Mouse (Mus musculus) lung, postnatal 25 days (tissue): ENCODE measurements around the gene Zkscan14.
A peak's percentile ranks its signal among the peaks of the same experiment; 100 is the strongest.

Experiments used
- DNase-seq: peaks from one replicate; pipeline ENCODE4 v3.0.0; 2022; ENCODE audit warnings: low spot score

The Zkscan14 gene

DNA sequence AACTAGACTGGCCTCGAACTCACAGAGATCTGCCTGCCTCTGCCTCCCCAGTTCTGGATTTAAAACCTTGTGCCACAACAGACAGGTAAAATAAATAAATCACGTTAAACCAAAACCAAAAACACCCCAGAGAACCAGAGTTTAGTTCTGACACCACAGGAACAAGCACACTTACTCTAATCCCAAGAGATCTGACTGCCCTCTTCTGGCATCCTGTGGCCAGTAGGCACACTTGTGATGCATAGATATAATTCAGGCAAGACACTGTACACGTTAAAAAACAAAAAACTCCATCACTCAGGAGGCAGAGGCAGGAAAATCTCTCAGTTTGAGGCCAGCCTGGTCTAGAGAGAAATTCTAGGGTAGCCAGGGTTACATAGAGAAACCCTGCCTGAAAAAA, 778 bp upstream of the Zkscan14 start:
- DNase-seq = no peak

DNA sequence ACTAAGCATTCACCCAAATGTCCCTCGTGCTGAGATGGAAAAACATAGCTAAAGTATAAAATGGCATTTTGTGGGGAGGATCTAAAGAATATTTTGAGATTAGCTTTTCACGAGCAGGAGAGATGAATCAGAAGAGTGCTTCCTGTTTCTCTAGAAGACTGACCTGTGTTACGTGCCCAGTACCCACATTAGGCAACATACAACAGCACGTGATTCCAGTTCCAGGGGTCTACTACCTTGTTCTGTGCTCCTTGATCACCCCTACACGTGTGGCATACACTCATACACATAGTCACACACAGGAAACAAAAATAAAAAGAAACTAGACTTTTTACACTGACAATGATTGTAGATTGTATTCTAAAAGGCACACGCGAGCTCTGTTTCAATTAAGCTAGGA, 1.3 kb downstream of the Zkscan14 start:
- DNase-seq = no peak

DNA sequence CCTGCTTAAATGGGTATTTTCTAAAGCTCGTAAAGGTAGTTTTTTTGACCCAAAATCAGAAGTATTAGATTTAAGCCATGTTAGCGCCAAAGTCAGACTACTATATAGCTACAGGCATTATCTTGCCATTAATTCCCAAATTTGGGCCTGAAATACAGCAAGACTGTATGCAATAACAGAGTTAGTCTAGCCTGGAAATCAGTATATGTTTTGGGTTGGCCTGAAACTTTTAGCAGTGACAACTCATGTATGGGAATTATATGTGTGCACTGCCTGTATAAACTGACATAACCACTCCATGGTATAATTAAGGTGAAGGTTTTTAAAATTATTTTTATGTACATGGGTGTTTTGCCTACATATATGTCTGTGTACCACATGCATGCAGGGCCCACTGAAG, 9.7 kb downstream of the Zkscan14 start, which contains the start of gene Atp5j2:
Gene Atp5j2 (minus strand): TSS at position 101 of the 400 bp plus-strand sequence.
- DNase-seq = no peak

DNA sequence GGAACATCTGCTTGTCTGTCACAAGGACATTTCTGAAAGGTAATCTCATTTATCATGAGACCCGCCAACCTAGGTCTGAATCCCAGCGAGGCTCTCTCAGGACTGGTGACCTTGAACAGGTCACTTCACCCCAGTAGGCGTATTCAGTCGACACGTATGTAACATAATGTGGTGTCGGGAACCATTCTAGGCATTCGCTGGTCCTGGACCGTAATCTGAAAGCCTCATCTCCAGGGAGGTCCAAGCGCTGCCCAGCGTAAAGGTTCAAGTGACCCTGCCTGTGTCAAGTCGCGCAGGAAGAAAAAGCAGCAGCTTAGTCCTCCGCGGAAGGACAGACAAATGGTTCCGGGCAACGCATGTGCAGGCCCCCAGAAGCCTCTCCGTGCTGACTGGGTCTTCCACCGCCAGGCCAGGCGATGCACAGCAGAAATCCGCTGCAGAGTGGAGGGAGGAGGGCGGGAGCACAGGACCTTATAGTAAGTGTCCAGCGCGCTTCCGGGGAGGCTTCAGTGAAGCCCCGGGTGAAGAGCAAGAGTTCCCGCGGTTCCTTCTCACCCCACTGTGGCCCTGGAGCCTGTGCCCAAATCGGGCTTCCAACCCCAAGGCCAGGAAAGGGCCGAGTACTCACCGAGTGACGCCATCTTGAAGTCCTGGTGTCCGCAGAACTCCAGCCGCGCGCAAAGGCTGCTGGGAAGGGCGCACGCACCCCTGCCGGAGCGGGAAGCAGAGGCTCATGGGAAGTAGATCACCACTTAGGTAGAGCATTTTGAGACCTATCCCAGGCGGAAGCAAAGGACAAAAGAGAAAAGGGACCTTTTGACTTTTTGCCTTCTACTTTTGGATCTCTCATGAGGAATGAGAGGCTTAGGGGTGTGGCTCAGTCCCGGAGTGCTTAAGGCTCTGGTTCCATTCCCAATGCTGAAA, 10.5 kb downstream of the Zkscan14 start:
- peak; percentile 92 for DNase-seq

DNA sequence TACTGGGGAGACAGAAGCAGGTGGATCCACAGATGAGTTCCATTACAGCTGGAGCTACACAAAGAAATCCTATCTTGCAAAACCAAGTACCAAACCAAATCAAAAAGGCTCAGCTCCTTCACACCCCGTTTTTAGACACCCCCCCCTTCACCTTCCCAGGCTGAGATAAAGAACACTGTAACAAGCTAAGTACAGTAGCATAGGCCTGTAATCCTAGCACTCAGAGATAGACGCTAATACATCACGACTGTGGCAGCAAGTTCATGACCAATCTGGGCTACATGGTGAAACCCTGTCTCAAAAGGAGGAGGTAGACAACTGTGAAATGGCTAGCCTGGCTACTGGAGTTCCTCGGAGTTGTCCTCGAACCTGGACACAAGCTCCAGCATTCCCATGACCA, 11.3 kb downstream of the Zkscan14 start:
- no peak for DNase-seq

DNA sequence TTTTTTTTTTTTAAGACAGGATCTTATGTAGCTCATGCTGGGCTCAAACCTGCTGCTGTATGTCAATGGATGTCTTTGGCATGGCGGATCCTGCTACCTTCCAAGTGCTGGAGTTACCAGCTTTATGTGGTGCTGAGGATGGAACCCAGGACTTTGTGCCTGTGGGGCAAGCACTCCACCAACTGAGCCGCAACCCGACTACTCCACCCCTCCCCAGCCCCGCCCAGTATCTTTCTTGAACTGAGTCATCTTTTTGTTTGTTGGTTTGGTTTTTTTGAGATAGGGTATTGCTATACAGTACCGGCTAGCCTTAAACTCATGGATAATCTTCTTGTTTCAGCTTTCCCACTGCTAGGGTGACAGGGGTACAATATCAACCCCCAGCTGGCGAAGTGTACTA, 12.3 kb downstream of the Zkscan14 start:
- no peak for DNase-seq

DNA sequence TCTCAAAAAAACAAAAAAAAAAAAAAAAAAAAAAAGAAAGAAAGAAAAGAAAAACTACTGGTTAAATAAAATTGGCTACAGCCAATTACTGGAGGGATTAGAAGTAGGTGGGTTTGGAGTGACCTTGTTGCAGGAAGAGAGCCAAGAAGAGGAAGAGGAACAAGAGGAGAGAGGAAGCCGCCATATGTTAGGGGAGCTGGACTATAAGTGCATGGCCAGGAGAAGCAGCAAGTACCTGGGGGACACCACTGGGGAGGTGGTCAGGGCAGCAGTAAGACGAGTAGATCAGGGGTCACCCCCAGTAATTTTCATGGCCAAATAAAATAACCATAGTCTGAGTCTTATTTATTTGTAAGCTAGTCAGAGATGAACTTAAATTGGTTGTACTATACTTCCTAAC, 16.4 kb downstream of the Zkscan14 start:
- DNase-seq = no peak

DNA sequence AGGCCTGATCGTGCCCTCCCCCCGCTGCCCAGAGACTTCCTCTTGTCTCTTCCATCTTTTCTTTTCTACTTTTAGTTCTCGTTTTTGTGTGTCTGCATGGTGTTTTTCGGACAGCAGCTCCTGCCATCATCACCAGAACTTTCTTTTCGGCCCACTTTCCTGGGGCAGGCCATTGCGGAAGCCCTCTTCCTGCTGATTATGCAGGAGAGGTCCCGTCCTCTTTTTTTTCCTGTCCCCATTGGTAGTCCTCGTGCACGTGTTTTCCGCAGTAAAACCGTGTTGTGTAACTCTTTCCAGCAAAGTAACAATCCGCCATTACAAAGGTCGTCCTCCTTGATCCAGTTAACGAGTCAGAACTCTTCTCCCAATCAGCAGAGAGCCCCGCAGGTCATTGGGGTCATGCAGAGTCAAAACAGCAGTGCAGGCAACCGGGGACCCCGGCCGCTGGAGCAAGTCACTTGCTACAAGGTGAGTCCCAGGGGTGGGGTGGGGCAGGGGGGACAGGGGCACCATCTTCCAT, 23.1 kb downstream of the Zkscan14 start:
- peak; percentile 14 for DNase-seq

DNA sequence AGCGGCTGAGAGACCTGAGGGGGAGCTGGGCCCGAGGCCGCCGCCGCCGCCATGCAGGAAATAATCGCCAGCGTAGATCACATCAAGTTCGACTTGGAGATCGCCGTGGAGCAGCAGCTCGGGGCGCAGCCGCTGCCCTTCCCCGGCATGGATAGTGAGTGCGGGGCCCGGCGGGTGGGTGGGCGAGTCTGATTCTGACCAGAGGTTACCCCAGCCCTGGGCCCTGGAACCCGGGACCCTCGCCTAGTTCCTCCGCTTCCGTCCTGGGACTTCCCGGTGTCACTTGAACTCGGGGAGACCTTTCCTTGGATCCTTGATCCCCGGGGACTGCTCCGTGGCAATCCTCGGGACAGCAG, 34.4 kb downstream of the Zkscan14 start:
- no peak for DNase-seq

DNA sequence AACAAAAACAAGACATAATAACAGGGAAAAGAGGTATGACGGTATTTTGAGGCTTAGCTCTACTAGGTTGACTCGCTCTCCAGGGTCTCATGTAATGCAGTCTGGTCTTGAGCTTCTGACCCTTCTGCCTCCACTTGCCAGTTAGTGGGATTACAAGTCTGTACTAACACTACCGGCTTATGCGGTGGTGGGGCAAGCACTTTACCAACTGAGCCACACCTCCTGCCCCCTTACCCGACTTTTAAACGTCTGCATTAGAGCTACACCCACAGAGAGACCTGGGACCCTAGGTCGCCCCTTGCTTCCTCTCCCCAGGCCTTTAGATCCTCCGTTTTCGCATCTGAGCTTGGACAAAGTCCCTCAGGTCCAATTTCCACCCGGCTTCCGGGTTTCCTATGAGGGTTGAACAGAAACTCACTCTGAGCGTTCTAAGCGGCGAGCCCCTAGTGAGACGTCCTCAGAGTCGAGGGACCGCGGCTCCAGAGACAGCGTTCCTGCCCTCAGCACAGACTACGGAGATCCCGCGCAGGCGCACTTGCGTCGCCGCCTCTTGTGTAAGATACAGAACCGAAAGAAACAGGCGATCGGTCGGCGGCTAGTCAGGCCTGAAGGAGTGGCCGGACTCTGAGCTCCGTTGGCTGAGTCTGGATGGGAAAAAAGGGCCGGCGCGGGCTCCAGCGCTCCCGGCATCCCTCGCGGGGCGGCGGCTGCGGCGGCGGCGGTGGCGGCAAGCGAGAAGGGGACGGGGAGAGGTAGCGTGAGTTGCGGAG, 34.9 kb downstream of the Zkscan14 start, which contains the start of the genes Ptcd1 and Cpsf4:
Gene Ptcd1 (minus strand): TSS at position 573 of the 770 bp plus-strand sequence.
Gene Cpsf4 (plus strand): TSS at position 678 of the 770 bp plus-strand sequence.
- DNase-seq = peak; percentile 99

DNA sequence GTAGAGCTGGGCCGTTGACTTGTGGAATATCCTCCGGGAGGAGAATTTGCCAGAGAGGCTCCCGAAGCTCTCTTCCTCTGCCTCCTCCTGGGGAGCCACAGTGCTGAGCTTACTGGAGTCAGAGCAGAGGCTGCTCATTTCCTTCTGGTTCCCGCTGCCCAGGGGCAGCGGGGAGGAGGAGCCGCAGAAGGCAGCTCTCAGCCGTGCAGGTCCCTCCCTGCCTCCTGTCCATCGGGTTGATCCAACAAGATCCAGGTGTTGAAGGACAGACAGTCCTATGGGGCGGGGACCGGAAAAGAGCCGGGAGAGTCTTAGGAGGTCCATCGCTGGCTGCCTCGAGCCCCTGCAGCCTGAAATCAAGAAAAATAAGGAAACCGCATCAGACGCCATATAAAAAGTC, 36.5 kb downstream of the Zkscan14 start:
- DNase-seq = no peak

DNA sequence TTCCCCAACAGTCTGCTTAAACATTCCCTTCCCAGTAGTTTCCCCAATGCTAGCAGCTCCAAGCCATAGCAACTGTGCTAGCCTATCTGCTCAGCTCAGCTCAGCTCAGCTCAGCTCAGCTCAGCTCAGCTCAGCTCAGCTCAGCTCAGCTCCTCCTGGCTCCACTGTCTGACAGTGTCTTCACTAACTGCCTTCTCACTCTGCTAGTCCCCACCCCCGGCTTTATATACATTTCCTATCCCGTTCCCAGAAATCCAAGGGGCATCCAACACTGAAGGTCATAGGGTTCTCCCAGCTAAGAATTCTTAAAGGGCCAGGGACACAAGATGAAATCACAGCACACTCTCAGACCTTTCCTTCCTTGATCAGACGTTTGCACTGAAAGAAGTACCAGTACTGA, 37.0 kb downstream of the Zkscan14 start:
- no peak for DNase-seq

DNA sequence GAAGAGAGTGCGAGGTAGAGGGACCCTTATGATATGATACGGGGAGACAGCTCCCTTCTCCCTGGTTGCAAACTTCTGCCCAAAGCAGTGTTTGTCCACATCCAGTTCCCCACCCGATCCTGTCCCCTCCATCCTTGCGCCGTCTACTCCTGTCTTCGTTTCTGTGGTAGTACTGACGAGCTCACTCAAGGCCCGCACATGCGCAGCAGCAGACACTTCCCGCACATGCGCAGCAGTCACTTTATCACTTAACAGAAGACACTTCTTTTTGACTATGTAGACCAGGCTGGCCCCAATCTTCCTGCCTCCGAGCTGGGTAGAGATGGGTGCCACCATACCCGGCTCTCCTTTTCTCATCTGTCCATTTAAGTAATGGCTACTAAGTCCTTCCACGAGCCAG, 40.3 kb downstream of the Zkscan14 start:
- DNase-seq = no peak

DNA sequence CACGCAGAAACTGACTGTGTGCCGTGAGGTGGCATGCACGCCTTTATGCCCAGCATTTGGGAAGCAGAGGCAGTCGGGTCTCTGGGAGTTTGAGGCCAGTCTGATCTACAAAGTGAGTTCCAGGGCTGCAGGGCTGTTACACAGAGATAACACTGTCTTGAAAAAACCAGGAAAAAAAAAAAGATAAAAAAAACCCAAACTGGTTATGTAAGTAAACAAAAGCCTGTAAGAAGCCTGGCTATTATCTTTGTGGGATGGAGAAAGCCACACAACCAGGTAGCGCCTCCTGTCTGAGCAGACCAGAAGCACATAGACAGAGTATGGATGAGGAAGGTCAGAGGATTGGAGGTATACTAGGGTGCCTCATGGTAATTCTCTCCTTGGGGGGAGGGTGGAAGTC, 49.0 kb downstream of the Zkscan14 start:
- DNase-seq = no peak

DNA sequence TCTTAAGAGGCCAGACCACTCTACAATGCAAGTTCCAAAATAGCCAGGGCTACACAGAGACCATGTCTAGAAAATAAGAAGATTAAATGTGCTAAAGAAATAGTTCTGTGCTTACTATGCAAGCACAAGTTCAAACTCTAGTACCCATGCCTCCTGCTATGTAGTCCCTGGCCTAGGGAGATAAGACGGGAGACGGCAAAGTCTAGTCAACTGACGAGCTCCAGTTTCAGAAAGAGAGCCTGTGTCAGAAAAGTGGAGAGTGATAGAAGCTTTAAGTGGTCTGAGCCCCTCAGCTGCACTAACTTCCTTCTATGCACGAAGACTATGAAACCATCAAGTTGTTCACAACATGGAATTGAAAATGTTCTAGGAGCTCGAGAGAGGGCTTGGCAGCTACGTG, 52.4 kb downstream of the Zkscan14 start:
- DNase-seq = no peak

DNA sequence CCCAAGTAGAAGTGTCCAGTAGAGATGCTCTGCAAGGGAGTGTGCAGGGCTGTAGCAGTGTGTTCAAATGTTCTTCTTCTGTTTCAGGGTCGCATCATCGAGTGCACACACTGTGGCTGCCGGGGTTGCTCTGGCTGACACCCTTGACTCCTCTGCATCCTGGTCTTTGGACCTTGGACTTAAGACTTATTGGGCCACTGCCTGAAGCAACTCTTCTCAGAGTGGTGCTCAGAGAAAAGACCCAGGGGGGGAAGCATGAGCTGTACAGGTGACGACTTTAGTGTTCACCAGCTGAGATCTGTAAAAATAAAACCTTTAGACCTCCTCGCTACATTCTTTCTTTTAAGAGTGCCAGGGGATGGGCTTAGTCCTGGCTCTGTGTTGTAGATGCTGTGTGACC, 53.9 kb downstream of the Zkscan14 start:
- DNase-seq = no peak
